Mouse (Mus musculus) ES-E14 (cell line): ENCODE measurements around the gene Bzw2.

Source experiments
- CHD2 ChIP-seq: IDR thresholded peaks from 2 replicates; pipeline ENCODE4 v1.6.1; 2014; ENCODE audit warnings: mild to moderate bottlenecking, low read depth, low read length, inconsistent platforms
- HCFC1 ChIP-seq: IDR thresholded peaks from 2 replicates; pipeline ENCODE4 v1.6.1; 2012; ENCODE audit warnings: low read length, inconsistent platforms, borderline replicate concordance; ENCODE audit not compliant: insufficient read depth
- MAFK ChIP-seq: IDR thresholded peaks from 2 replicates; pipeline ENCODE4 v1.6.1; 2014; ENCODE audit warnings: mild to moderate bottlenecking, low read depth, low read length, inconsistent platforms; ENCODE audit not compliant: insufficient read depth
- ZC3H11A ChIP-seq: IDR thresholded peaks from 2 replicates; pipeline ENCODE4 v1.6.1; 2012; ENCODE audit warnings: low read depth, mild to moderate bottlenecking, inconsistent platforms, low read length, borderline replicate concordance
- ZNF384 ChIP-seq: IDR thresholded peaks from 2 replicates; pipeline ENCODE4 v1.6.1; 2012; ENCODE audit warnings: low read depth, low read length, inconsistent platforms

- TF ChIP-seq MAFK, result no peak
- TF ChIP-seq CHD2, result no peak
- no peak for TF ChIP-seq HCFC1
- no peak for TF ChIP-seq ZC3H11A
- no peak for TF ChIP-seq ZNF384
Observed at GRCm38 (mm10) chr12:36065911-36066310, 92.0 kb downstream of the Bzw2 start.
